Mouse (Mus musculus) liver, postnatal 0 days (tissue): ENCODE measurements around the gene Esyt2. TPM values are rescaled to one million over a fixed set of nuclear protein-coding genes. Genes with fewer than 3 reads are reported as not detected.

Experiments used
- ATAC-seq: fragments of 200-750 bp; cut with Nextera tagmentation; 2 replicates; pipeline ENCODE4 v1.8.0; 2017; ENCODE audit warnings: mild to moderate bottlenecking, moderate library complexity
- DNase-seq: peaks from one replicate; pipeline ENCODE4 v3.0.0-alpha.2; 2016
- H3K27ac ChIP-seq: fragments of 300-500 bp; sonication (generic); 2 replicates; pipeline ENCODE4 v1.5.1; 2014; ENCODE audit warnings: antibody characterized with exemption, moderate library complexity, mild to moderate bottlenecking, low read depth
- H3K27me3 ChIP-seq: fragments of 300-500 bp; sonication (generic); 2 replicates; pipeline ENCODE4 v1.6.1; 2014; ENCODE audit warnings: low read length, control low read depth, mixed read lengths; ENCODE audit not compliant: insufficient read depth
- H3K36me3 ChIP-seq: fragments of 300-500 bp; sonication (generic); replicated peaks from 2 replicates; pipeline ENCODE4 v1.6.1; 2014; ENCODE audit warnings: mild to moderate bottlenecking, control low read depth, low read length, moderate library complexity, mixed read lengths; ENCODE audit not compliant: insufficient read depth
- H3K4me1 ChIP-seq: fragments of 300-500 bp; sonication (generic); 2 replicates; pipeline ENCODE4 v1.6.1; 2014; ENCODE audit warnings: antibody characterized with exemption, mild to moderate bottlenecking, control low read depth; ENCODE audit not compliant: insufficient read depth
- H3K4me2 ChIP-seq: fragments of 300-500 bp; sonication (generic); 2 replicates; pipeline ENCODE4 v1.6.1; 2014; ENCODE audit warnings: low read depth, mild to moderate bottlenecking, low read length, moderate library complexity, mixed read lengths
- H3K4me3 ChIP-seq: fragments of 300-500 bp; sonication (generic); 2 replicates; pipeline ENCODE4 v1.5.1; 2014; ENCODE audit warnings: low read depth, low read length
- H3K9ac ChIP-seq: fragments of 300-500 bp; sonication (generic); replicated peaks from 2 replicates; pipeline ENCODE4 v1.6.1; 2014; ENCODE audit warnings: mild to moderate bottlenecking, moderate library complexity
- H3K9me3 ChIP-seq: fragments of 300-500 bp; sonication (generic); 2 replicates; pipeline ENCODE4 v1.6.1; 2016; ENCODE audit warnings: mild to moderate bottlenecking, control low read depth, low read length, mixed read lengths
- CTCF ChIP-seq: sonication (generic); IDR thresholded peaks from 2 replicates; pipeline ENCODE4 v1.5.1; 2016; ENCODE audit warnings: antibody characterized with exemption, low read depth
- EP300 ChIP-seq: IDR thresholded peaks from 2 replicates; pipeline ENCODE4 v1.6.1; 2016; ENCODE audit warnings: antibody characterized with exemption, low read depth, mild to moderate bottlenecking
- whole genome bisulfite sequencing: fragments of 180-500 bp; shearing (Covaris S2); extraction: QIAGEN DNeasy Blood & Tissue Kit; methylation state at CpG from one replicate; pipeline ENCODE4 v1.1.7; 2014; ENCODE audit not compliant: insufficient replicate concordance; 5-methylcytosine and 5-hydroxymethylcytosine counted together
- polyA plus RNA-seq: library from polyadenylated mRNA; unstranded; fragments of >200 nt; fragmentation: Nextera tagmentation; extraction: Ambion mirVana; gene quantifications from 2 replicates; pipeline ENCODE4 v1.2.1, GENCODE M21; 2015

Gene Esyt2
- polyA plus RNA-seq, 1 experiment from 2014 or later: 5.7 TPM

DNA sequence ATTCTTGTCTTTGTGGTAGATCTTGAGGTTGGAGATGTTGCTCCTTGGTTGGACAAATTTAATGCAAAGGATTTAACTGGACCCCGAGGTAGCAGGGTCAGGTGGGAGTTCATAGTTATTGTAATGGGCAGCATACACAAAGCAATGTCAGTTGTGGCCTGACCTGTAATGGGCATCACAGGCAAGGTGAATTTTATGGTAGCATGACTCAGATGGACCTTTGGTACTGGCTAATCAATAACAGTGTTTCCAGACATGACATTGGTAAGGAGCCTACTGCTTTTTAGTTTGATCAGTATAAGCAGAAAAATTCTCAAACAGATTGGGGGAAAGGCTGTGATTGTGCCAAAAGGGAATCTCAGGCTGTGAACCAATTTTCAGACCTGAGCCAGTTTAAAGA, 105.8 kb downstream of the Esyt2 start:
- Histone ChIP-seq H3K9ac (no peak overlapping the region), H3K27ac (no peak overlapping the region), H3K36me3 (no peaks in the 10 kb centered on the region), H3K4me2 (no peak overlapping the region), H3K4me3 (no peak overlapping the region), H3K9me3 (no peaks in the 10 kb centered on the region), H3K4me1 (no peaks in the 10 kb centered on the region), H3K27me3 (no peaks in the 10 kb centered on the region)
- DNase-seq: no peak
- TF ChIP-seq CTCF: no peak
- no peak for TF ChIP-seq EP300
- peak; percentile 69 for ATAC-seq
- WGBS: 73% methylated on average over 1 of the region's 1 CpGs

GRCm38 (mm10) chr12:116389868-116390267, 108.9 kb downstream of the Esyt2 start:
- Histone ChIP-seq H3K36me3 (no peaks in the 10 kb centered on the region), H3K27me3 (no peaks in the 10 kb centered on the region), H3K9me3 (no peaks in the 10 kb centered on the region), H3K27ac (no peak overlapping the region), H3K4me3 (no peak overlapping the region), H3K4me2 (no peak overlapping the region), H3K4me1 (no peaks in the 10 kb centered on the region), H3K9ac (no peak overlapping the region)
- DNase-seq (no peak), ATAC-seq (no peak)
- TF ChIP-seq CTCF: no peak
- 50% methylated on average over 1 of the region's 1 CpGs for WGBS

GRCm38 (mm10) chr12:116394327-116394726, 113.3 kb downstream of the Esyt2 start:
- H3K36me3 ChIP-seq: no peaks in the 10 kb centered on the region
- no peak overlapping the region for H3K9ac ChIP-seq
- whole genome bisulfite sequencing: 67% methylated on average over 2 of the region's 2 CpGs
- H3K9me3 ChIP-seq: no peaks in the 10 kb centered on the region
- no peak for ATAC-seq
- no peak for DNase-seq
- no peaks in the 10 kb centered on the region for H3K27me3 ChIP-seq
- peak; percentile 24; the same call in 1 of the 2 replicates for TF ChIP-seq CTCF
- TF ChIP-seq EP300: no peak
- no peaks in the 10 kb centered on the region for H3K4me1 ChIP-seq
- no peak overlapping the region for H3K27ac ChIP-seq
- H3K4me2 ChIP-seq: no peak overlapping the region
- no peak overlapping the region for H3K4me3 ChIP-seq

DNA sequence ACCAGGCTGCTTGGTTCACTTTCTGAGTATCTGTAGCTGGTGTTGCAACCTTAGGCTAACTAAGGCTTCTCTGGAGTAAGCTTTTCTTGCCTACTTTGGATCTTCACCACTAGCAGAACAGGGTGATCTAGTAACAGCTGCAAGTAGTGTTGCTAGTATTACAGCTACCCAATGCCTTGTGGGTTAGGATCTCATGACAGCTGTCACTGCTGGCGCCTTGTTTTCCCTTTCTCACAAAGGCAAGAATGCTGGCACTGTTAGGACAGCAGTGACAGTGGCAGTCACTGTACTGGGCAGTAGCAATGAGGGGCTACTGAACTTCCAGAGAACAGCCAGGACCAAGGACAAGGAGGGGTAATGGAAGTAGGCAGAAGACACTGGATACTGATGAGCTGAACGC, 114.3 kb downstream of the Esyt2 start:
- no peaks in the 10 kb centered on the region for H3K36me3 ChIP-seq
- no peak overlapping the region for H3K4me2 ChIP-seq
- DNase-seq: no peak
- no peaks in the 10 kb centered on the region for H3K27me3 ChIP-seq
- no peak overlapping the region for H3K9ac ChIP-seq
- 83% methylated on average over 2 of the region's 2 CpGs for WGBS
- no peaks in the 10 kb centered on the region for H3K9me3 ChIP-seq
- TF ChIP-seq CTCF: no peak
- TF ChIP-seq EP300: no peak
- no peak overlapping the region for H3K27ac ChIP-seq
- no peaks in the 10 kb centered on the region for H3K4me1 ChIP-seq
- ATAC-seq: no peak
- no peak overlapping the region for H3K4me3 ChIP-seq

GRCm38 (mm10) chr12:116396072-116396695, 115.2 kb downstream of the Esyt2 start:
- Histone ChIP-seq H3K36me3 (no peaks in the 10 kb centered on the region), H3K9me3 (no peaks in the 10 kb centered on the region), H3K4me3 (no peak overlapping the region), H3K4me2 (no peak overlapping the region), H3K9ac (no peak overlapping the region), H3K27me3 (no peaks in the 10 kb centered on the region), H3K4me1 (no peaks in the 10 kb centered on the region), H3K27ac (no peak overlapping the region)
- ATAC-seq (no peak), DNase-seq (no peak)
- WGBS: 61% methylated on average over 2 of the region's 2 CpGs
- no peak for TF ChIP-seq CTCF
- TF ChIP-seq EP300: no peak

DNA sequence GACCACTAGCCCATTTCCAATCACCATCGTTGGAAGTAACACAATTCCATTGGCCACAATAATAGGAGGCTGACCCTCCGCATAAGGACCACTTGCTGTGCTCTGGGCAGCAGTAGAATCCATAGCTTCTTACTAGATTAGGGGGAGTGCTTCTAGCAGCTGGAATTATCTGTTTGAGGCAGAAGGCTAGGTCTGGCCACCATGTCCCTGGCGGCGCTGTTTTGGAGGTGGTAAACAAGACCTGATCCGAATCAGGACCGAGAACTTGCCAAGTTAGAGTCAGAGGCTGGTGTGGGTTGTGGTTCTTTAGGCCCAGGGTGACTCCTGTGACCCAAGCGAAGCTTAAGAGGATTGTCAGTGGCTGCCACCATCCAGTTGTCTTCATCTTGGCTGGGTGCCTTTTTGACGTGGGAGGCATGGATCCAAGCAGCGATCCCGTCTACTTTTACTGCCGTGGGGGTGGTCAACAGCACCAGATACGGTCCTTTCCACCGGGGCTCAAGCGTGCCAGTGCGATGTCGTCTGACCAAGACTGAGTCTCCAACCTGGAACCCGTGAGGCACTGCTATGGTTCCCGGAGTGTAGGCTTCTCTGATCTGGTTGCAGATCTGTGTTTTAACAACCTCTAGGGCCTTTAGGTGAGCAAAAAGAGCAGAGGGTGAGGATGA, 123.2 kb downstream of the Esyt2 start:
- ATAC-seq (no peak), DNase-seq (peak; percentile 31)
- TF ChIP-seq CTCF (0 out of 2 replicates have a peak, but pooled peaks have one; percentile 18), EP300 (no peak)
- 94% methylated on average over 18 of the region's 18 CpGs for WGBS
- peak overlapping the region; percentile 88 for H3K4me2 ChIP-seq
- peaks cover 15% of the 10 kb centered on the region for H3K4me1 ChIP-seq
- peak overlapping the region; percentile 62 for H3K9ac ChIP-seq
- no peaks in the 10 kb centered on the region for H3K27me3 ChIP-seq
- peaks cover 14% of the 10 kb centered on the region for H3K36me3 ChIP-seq
- peak overlapping the region; percentile 91 for H3K4me3 ChIP-seq
- H3K27ac ChIP-seq: 0 out of 2 replicates have a peak overlapping the region, but pooled peaks have one; percentile 14
- no peaks in the 10 kb centered on the region for H3K9me3 ChIP-seq
